Mouse (Mus musculus) liver, adult (tissue): ENCODE measurements around the gene Ccin.
A peak's percentile ranks its signal among the peaks of the same experiment; 100 is the strongest.

Experiments
- GATA4 ChIP-seq: IDR thresholded peaks from 2 replicates; pipeline ENCODE4 v1.6.1; 2014; ENCODE audit warnings: mild to moderate bottlenecking, low read length; ENCODE audit not compliant: insufficient replicate concordance

The Ccin gene

DNA sequence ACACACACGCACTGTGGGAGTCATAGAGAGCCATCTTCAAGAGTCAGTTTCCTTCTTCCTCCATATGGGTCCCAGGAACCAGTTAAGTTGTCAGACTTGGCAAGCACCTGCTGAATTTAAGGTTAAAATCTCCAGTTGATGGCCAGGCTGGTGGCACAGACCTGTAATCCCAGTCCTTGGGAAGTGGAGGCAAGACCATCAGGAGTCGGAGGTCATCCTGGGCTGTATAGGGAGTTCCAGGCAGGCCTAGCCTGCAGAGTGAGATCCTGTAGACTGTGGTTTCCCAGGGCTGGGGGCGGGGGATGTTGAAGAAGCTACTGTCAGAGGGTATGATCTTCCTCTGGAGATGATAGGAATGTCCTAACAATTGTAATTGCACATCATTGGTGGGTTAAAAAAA lies 5.7 kb downstream of the Ccin start:
- TF ChIP-seq GATA4 = no peak

DNA sequence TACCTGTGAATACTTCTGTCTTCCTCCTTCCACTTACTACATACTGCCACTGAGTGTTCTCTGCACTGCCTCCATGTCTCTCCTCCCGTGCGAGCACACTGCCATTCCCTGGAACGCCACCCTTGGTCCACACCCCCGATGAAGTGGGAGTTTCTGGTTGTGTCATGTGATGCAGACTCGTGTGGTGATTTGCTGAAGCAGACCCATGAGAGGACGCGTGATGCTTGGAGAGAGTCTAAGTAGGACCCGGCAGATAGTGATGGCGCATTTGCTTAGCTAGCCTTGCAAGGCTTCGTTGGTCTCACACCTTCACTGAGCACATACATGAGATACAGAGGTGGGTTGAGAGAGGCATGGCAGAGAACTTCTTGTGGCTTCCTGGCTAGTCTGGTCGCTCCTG lies 9.8 kb downstream of the Ccin start:
- TF ChIP-seq GATA4 = no peak

DNA sequence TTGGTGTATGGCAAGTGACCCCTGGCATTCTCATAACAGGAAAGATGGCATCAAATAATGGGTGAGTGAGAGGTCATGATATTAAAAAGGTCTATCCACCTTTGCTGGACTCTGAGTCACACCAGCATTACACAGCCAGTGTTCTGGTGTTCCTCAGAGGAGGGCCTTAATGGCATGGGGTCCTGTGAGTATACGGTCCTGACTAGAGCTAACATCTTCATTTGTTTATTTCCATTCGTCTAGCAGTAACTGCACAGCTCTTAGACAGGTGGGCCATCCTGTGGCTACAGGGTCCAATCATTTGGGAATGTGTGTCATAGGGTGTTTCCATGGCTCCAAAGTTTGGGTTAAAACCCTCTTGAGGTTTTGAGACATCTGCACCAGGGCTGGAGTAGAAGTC lies 11.1 kb downstream of the Ccin start:
- no peak for TF ChIP-seq GATA4

DNA sequence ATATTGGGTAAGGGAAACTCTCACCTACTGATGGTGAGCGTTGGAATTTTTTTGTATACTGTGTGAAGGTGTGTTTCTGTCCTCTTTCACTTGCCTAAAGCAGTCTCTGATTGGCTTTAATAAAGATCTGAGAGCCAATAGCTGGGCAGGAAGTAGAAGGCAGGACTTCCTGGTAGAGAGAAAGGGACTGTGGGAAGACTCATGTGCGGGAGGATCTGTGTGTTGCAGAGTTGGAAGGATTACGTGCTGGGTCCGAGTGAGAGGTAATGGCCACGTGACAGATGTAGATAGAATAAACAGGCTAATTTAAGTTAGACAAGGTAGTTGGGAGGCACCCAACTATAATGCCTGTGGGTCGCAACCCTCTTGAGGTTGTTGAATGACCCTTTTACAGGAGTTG lies 20.3 kb downstream of the Ccin start:
- no peak for TF ChIP-seq GATA4

DNA sequence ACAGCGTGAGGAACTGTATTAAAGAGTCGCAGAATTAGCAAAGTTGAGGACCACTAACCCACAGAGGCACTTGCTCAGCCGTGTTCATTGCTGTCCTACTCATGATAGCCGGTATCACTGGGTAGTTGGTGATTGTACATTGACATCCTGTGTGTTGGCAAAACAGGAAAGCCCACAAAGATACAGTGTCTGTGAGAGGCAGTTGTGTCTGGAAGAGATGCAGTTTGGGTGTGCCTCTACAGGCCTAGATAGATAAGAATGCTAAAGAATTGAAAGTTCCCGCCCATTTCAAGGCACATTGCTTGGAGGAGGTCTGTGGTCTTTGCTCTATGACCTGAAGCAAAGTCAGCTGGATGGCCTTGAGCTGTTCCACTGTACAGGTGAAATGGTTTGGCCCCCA lies 20.8 kb downstream of the Ccin start, which contains the start of gene Clta:
Clta (plus strand) TSS at position 327 of the 400 bp plus-strand sequence.
- TF ChIP-seq GATA4 = peak; percentile 57; the same call in 1 of the 2 replicates

DNA sequence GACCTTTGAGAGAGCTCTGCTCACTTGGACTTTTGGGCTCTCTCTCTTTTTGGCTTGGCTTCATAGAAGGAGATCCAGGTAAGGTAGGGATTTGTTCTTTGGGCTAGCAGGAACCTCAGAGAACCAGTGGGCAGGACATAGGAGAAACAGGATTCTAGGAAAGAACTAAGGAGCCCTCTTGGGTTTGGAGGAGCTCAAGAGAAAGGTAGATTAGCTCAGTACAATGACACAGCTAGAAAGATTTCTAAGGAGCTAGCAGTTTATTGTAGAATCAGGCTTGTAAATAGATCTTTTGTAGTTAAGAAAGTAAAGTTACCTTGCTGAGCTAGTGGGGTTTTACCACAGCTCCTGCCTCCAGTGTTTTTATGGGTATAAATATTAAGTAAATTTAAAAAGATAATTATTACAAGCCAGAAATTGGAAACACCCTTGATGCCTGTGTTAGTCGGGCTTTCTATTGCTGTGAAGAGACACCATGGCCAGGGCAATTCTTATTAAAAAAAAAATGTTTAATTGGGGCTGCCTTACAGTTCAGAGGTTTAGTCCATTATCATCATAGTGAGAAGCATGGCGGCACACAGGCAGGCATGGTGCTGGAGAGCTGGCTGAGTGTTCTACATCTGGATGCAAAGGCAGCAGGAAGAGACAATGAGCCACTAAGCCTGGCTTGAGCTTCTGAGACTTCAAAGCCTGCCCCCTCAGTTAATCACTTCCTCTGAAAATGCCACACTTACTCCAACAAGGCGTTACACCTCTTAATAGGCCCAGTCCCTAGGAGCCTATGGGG lies 21.5 kb downstream of the Ccin start:
- TF ChIP-seq GATA4 = no peak

DNA sequence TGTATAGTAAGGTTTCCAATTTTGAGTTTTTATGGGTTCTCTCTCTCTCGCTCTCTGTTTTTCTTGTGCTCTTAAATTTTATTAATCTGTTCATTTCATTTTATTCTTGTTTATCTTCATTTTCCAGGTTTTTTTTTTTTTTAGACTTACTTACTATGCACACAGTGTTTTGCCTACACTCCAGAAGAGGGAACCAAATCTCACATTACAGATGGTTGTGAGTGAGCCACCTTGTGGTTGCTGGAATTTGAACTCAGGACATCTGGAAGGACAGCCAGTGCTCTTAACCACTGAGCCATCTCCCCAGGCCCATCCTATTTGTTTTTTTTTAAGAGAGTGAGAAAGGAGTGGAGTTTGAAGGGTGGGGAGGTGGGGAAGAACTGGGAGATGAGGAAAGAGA lies 26.9 kb downstream of the Ccin start:
- TF ChIP-seq GATA4 = no peak

DNA sequence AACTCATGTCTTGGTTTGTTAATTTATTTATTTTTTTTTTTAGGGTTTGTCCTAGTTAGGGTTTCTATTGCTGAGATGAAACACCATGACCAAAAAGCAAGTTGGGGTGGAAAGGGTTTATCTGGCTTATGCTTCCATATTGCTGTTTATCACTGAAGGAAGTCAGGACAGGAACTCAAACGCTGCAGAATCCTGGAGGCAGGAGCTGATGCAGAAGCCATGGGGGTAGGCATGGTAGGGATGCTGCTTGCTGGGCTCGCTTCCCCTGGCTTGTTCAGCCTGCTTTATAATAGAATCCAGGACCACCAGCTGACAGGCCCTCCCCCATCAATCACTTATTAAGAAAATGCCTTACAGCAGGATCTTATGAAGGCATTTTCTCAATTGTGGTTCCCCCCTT lies 27.6 kb downstream of the Ccin start:
- TF ChIP-seq GATA4 = no peak

DNA sequence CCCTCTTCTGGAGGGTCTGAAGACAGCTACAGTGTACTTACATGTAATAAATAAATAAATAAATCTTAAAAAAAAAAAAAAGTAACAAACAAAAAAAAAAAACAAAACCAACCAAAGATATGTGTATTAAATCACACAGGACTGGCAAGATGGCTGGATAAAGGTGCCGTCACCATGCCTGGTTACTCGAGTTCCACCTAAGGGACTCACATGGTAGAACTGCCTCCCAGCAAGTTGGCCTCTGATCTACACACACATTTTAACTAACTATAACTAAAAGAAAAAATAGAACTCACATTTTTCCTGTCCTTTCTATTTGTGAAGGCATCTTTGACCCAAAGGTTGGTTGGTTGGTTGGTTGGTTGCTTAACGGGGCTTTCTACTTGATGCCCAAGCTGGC lies 28.5 kb downstream of the Ccin start:
- no peak for TF ChIP-seq GATA4

DNA sequence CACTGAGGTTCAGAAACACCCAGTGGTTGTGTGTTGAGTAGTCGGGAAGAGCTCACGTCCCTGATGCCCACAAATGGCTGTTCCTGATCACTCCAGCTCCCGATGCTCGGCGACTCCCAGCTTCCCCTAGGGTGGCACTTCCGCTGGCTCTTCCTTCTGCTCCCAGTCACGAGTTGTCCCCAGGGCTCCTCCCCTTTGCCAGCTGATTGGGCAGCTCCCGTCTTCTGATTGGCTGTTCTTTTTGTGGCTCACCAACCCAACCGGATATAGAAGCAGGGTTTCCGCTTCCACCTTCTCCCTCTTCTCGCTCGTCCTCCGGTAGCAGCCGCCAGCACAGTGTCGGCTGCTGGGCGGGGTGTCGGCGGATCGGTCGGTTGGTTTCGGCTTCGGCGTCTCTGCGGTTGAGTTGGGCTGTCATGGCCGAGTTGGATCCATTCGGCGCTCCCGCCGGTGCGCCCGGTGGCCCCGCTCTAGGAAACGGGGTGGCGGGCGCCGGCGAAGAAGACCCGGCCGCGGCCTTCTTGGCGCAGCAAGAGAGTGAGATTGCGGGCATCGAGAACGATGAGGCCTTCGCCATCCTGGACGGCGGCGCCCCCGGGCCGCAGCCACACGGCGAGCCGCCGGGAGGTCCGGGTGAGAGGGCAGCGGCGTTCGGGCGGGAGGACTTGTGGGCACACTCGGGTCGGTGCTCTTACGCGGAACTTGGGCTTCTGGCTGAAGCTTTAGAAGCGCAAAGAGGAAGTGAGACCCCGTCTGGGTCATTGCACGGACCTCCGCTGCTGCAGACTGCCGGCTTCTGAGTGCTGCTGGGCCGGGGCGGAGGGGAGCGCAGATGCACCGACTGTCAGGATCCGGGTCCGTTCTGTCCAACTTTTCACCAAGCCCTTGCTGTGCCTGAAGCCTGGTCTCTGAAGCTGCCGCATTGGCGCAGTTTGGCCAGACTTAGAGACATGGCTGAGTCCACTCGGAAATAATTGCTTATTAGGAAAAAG lies 29.4 kb downstream of the Ccin start:
- TF ChIP-seq GATA4 = peak; percentile 26; the same call in 1 of the 2 replicates

DNA sequence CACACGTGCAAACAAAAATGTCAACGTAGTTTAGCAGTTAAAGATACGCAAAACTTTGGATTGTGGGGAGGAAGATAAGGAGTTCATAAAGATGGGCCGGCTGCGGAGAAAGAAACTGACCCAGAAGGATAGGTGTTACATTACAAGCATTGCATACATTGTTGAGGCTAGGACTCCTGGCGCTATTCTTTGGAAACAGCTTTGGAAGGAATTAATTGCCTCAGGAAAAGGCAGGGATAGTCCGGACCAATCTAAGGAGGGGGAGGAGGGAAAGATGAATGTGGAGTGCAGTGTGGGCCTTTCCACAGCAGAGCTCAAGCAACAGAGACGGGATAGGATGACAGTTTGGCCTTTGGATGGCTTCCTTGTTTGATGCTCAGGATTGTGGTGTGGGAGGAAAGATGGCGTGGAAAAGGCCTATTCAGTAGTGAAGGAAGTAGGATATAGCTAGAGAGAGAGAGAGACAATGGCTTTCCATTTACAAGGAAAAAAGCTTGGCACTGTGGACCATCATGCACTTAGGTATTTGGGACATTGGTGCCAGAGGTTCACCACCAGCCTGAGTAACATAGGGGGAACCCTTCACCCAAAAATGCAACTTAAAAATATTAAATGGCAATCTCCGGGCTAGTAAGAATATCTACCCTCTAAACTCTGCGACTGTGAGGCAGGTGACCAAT lies 30.2 kb downstream of the Ccin start:
- no peak for TF ChIP-seq GATA4

DNA sequence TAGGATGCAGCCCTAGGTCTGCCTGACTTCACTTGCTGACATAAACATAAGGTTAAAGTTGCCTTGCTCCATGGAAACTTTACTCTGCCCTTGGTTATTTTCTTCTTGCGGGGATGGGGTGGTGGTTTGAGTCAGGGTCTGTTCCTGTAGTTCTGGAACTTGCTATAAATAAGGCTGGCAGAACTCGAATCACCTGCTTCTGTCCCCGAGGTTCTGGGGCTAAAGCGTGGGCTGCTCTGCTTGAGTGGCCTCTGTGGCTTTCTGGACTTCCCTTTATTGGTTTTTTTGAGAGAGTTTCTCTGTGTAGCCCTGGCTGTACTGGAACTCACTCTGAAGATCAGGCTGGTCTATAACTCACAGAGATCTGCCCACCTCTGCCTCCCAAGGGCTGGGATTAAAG lies 32.8 kb downstream of the Ccin start:
- no peak for TF ChIP-seq GATA4

DNA sequence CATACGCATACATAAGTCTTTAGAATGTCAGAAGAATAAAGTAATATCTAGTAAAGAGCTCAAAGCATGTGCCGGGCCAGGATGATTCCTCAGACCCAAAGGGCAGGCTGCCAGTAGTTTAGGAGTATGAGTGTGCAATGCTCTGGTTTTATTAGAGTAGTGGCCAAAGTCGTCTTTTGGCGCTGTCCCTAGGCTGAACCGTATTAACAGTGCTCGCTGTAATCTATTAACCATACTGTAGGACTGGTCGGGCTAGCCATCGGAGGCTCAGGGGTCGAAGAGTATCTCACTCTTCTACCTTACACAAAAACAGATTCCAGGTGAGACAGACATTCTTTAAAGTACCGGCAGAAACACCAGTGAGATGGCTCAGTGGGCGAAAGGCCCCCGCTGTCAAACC lies 33.5 kb downstream of the Ccin start:
- TF ChIP-seq GATA4 = no peak

DNA sequence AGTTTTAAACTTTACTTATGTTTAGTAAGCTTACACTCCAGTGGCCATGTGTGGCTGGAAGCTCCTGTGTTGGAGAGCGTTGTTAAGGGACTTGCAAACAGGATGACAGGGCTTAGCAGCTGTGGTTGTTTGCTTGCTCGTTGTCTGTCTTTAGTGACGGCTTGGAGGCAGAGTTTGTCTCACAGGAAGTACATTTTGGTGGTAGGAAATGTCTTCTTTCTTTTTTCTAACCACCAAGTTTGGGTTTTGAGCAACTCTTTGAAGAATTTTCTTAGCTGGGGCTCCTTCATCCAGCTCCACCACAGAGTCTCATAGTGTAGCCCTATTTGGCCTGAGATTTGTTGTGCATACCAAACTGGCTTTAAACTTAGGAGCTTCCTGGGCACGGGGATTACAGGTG lies 39.0 kb downstream of the Ccin start:
- no peak for TF ChIP-seq GATA4

DNA sequence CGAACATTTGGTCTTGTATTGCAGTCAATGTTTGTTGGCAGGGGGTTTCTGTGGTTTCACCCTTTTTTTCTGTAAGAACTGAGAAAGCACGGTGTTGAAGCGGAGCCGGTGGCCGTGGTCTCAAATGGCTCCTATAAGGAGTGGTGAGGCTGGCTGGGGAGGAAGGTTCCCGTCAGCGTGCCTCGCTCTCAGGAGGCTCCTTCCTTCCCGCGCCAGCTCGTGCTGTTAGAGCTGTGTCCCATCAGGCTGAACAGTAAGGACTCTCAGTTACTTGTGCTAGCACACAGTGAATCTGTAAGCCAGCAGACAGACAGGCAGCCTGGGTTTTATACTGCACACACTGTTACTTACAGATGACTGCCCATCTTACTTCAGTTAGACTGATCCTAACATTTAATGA lies 39.5 kb downstream of the Ccin start:
- TF ChIP-seq GATA4 = no peak
